ENCODE assay signal across 47 mouse cellular contexts in the genomic region with DNA sequence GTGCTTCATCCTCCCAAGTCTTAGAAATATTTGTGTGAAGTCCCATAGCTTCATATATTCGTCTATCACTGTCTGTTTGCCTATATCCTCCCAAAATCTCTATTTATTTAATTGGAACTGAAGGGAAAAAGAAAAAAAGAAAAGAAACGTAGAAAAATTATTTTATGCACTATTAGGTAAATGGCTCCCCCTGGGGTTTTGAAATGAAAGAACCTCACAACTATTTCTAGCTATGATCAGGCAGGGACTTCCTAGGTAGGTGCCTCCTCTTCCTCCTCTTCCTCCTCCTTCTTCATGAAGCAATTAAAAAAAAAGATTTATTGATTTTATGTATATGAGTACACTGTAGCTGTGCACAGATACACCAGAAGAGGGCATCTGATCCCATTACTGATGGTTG. TPM values are rescaled to one million over a fixed set of nuclear protein-coding genes. Genes with fewer than 3 reads are reported as not detected.
"Had no signal": no experiment of that assay in that cellular context is flagged by ENCODE, and none has a peak within 500 bp of the region (broad histone marks: within the 10 kb centered on the region; RNA-seq: fewer than 3 reads in every experiment).

No protein-coding gene starts in this region.

- H3K9ac ChIP-seq: limb, embryonic 12.5 days; limb, embryonic 13.5 days; limb, embryonic 15.5 days; liver, embryonic 12.5 days; liver, embryonic 13.5 days; liver, embryonic 14.5 days; liver, embryonic 15.5 days; liver, postnatal 0 days; lung, embryonic 14.5 days; lung, embryonic 15.5 days; midbrain, embryonic 12.5 days; midbrain, embryonic 13.5 days; midbrain, embryonic 15.5 days; neural tube, embryonic 12.5 days had no signal

- H3K4me3 ChIP-seq: limb, embryonic 10.5 days; limb, embryonic 12.5 days; limb, embryonic 13.5 days; limb, embryonic 15.5 days; liver, embryonic 12.5 days; liver, embryonic 13.5 days; liver, embryonic 15.5 days; lung, embryonic 15.5 days; megakaryocyte, embryonic 14.5 days; midbrain, embryonic 10.5 days; midbrain, embryonic 12.5 days; midbrain, embryonic 13.5 days; midbrain, embryonic 15.5 days; myocyte; neural tube, embryonic 12.5 days had no signal

- ATAC-seq: liver, embryonic 12.5 days; liver, postnatal 0 days; lung, postnatal 0 days; midbrain, embryonic 13.5 days; midbrain, embryonic 15.5 days; midbrain, embryonic 16.5 days had no signal

- DNase-seq: left cerebral cortex, postnatal 4 days; liver; liver, embryonic 13.5 days; liver, postnatal 0 days; lung, adult 18-20 months; lung, adult 2 months; lung, embryonic 14.5 days; lung, postnatal 10 days; lung, postnatal 14 days; lung, postnatal 36 days; lung, postnatal 4 days; midbrain, embryonic 14.5 days had no signal

- H3K27ac ChIP-seq: limb, embryonic 10.5 days; limb, embryonic 12.5 days; limb, embryonic 13.5 days; limb, embryonic 15.5 days; liver, embryonic 12.5 days; liver, embryonic 13.5 days; liver, embryonic 14.5 days; liver, embryonic 15.5 days; lung, embryonic 15.5 days; macrophage; midbrain, embryonic 10.5 days; midbrain, embryonic 12.5 days; midbrain, embryonic 13.5 days; midbrain, embryonic 15.5 days; neural tube, embryonic 12.5 days had no signal

- H3K4me1 ChIP-seq: limb, embryonic 10.5 days; limb, embryonic 12.5 days; limb, embryonic 13.5 days; limb, embryonic 15.5 days; liver, embryonic 12.5 days; liver, embryonic 13.5 days; liver, embryonic 15.5 days; lung, embryonic 15.5 days; megakaryocyte, embryonic 14.5 days; midbrain, embryonic 10.5 days; midbrain, embryonic 12.5 days; midbrain, embryonic 13.5 days; midbrain, embryonic 15.5 days; neural tube, embryonic 12.5 days had no signal

- H3K27me3 ChIP-seq: limb, embryonic 12.5 days; limb, embryonic 13.5 days; limb, embryonic 15.5 days; liver, embryonic 12.5 days; liver, embryonic 13.5 days; liver, embryonic 15.5 days; lung, embryonic 15.5 days; megakaryocyte, embryonic 14.5 days; midbrain, embryonic 12.5 days; midbrain, embryonic 13.5 days; midbrain, embryonic 15.5 days; neural tube, embryonic 12.5 days had no signal

- H3K36me3 ChIP-seq: limb, embryonic 10.5 days; limb, embryonic 12.5 days; limb, embryonic 13.5 days; limb, embryonic 15.5 days; liver, embryonic 12.5 days; liver, embryonic 13.5 days; liver, embryonic 15.5 days; lung, embryonic 15.5 days; midbrain, embryonic 10.5 days; midbrain, embryonic 12.5 days; midbrain, embryonic 13.5 days; midbrain, embryonic 15.5 days; neural tube, embryonic 12.5 days had no signal

RNA-seq across cellular contexts. Expression of gene Gm21961, which starts 34.7 kb away (rescaled TPM):
- total RNA-seq: left cerebral cortex, postnatal 10 days; left cerebral cortex, postnatal 14 days; left cerebral cortex, postnatal 25 days; left cerebral cortex, postnatal 36 days; left cerebral cortex, postnatal 4 days; liver, adult 2 months; megakaryocyte progenitor cell, adult 5-6 weeks; megakaryocyte, adult 5-6 weeks; megakaryocyte-erythroid progenitor cell, adult 5-6 weeks; midbrain, postnatal 0 days; monocyte, adult 5-6 weeks had no signal
- polyA plus RNA-seq: limb, embryonic 10.5 days; limb, embryonic 11.5 days; limb, embryonic 12.5 days; limb, embryonic 13.5 days; limb, embryonic 14.5 days; limb, embryonic 15.5 days; liver, adult 2 months; liver, embryonic 11.5 days; liver, embryonic 12.5 days; liver, embryonic 13.5 days; liver, embryonic 14.5 days; liver, embryonic 15.5 days; liver, embryonic 16.5 days; liver, postnatal 0 days; lung, adult 2 months; lung, embryonic 14.5 days; lung, embryonic 15.5 days; lung, embryonic 16.5 days; lung, postnatal 0 days; macrophage; midbrain, embryonic 10.5 days; midbrain, embryonic 11.5 days; midbrain, embryonic 12.5 days; midbrain, embryonic 13.5 days; midbrain, embryonic 14.5 days; midbrain, embryonic 15.5 days; midbrain, embryonic 16.5 days; midbrain, postnatal 0 days; myocyte; neural tube, embryonic 11.5 days; neural tube, embryonic 12.5 days had no signal
